8 mouse cellular contexts compared by ENCODE assay signal in genomic region chr11:6527256-6528185, GRCm38 (mm10). TPM values are rescaled to one million over a fixed set of nuclear protein-coding genes. Genes with fewer than 3 reads are reported as not detected.
DNase-seq lines count a peak whose midpoint lies in the region; ATAC-seq and TF ChIP-seq lines count a peak whose summit lies in the region.

No protein-coding gene starts in this region.

- H3K27ac ChIP-seq in kidney, postnatal 0 days, result peak overlapping the region; percentile 87
- peak overlapping the region; percentile 70; the same call in 1 of the 2 replicates for H3K27ac ChIP-seq in hindbrain, embryonic 11.5 days (ENCODE audit: low read depth, low read length)
- H3K27ac ChIP-seq in midbrain, embryonic 13.5 days, result peak overlapping the region; percentile 76; the same call in 1 of the 2 replicates

- no peak for TF ChIP-seq CTCF in kidney, postnatal 0 days (IDR thresholded peaks at IDR 0.05; ENCODE audit: low read depth)

- H3K36me3 ChIP-seq in kidney, postnatal 0 days (ENCODE audit: insufficient read depth, low read length), result peaks cover 24% of the 10 kb centered on the region
- H3K36me3 ChIP-seq in hindbrain, embryonic 11.5 days (ENCODE audit: control insufficient read depth, insufficient read depth, low read length), result no peaks in the 10 kb centered on the region
- H3K36me3 ChIP-seq in midbrain, embryonic 13.5 days, result peaks cover 28% of the 10 kb centered on the region

- peak overlapping the region; percentile 70 for H3K4me2 ChIP-seq in kidney, postnatal 0 days (ENCODE audit: low read length)
- H3K4me2 ChIP-seq in hindbrain, embryonic 11.5 days (replicated peaks; ENCODE audit: low read depth, low read length), result peak overlapping the region; percentile 90
- H3K4me2 ChIP-seq in midbrain, embryonic 13.5 days (replicated peaks), result peak overlapping the region; percentile 89

- peak overlapping the region; percentile 46 for H3K4me3 ChIP-seq in kidney, postnatal 0 days (replicated peaks; ENCODE audit: low read depth, low read length)
- peak overlapping the region; percentile 64 for H3K4me3 ChIP-seq in hindbrain, embryonic 11.5 days (ENCODE audit: low read depth, low read length)
- peak overlapping the region; percentile 63 for H3K4me3 ChIP-seq in midbrain, embryonic 13.5 days (replicated peaks)

- no peaks in the 10 kb centered on the region for H3K27me3 ChIP-seq in kidney, postnatal 0 days (ENCODE audit: insufficient read depth, low read length)
- H3K27me3 ChIP-seq in hindbrain, embryonic 11.5 days (ENCODE audit: control insufficient read depth, insufficient read depth, low read length), result no peaks in the 10 kb centered on the region
- H3K27me3 ChIP-seq in midbrain, embryonic 13.5 days, result no peaks in the 10 kb centered on the region

- peak overlapping the region; percentile 70 for H3K9ac ChIP-seq in kidney, postnatal 0 days (ENCODE audit: low read depth, low read length)
- peak overlapping the region; percentile 67 for H3K9ac ChIP-seq in hindbrain, embryonic 11.5 days (ENCODE audit: low read depth, low read length)
- H3K9ac ChIP-seq in midbrain, embryonic 13.5 days (replicated peaks), result peak overlapping the region; percentile 84

- H3K9me3 ChIP-seq in kidney, postnatal 0 days (replicated peaks; ENCODE audit: low read length), result no peaks in the 10 kb centered on the region
- H3K9me3 ChIP-seq in hindbrain, embryonic 11.5 days (ENCODE audit: control insufficient read depth, low read length), result no peaks in the 10 kb centered on the region
- no peaks in the 10 kb centered on the region for H3K9me3 ChIP-seq in midbrain, embryonic 13.5 days

- 6% methylated on average over 10 of the region's 10 CpGs for WGBS in kidney, postnatal 0 days
- WGBS in hindbrain, embryonic 11.5 days, result 24% methylated on average over 10 of the region's 10 CpGs
- WGBS in midbrain, embryonic 13.5 days, result 19% methylated on average over 10 of the region's 10 CpGs

- no peak for ATAC-seq in kidney, postnatal 0 days (replicated peaks; ENCODE audit: low FRiP score, low read depth)
- peak; percentile 28 for ATAC-seq in hindbrain, embryonic 11.5 days (ENCODE audit: low FRiP score)
- ATAC-seq in midbrain, embryonic 13.5 days, result peak; percentile 34

- H3K4me1 ChIP-seq in kidney, postnatal 0 days (replicated peaks; ENCODE audit: insufficient read depth, low read length), result peaks cover 6% of the 10 kb centered on the region; the same call in 1 of the 2 replicates
- peaks cover 3% of the 10 kb centered on the region; the same call in 1 of the 2 replicates for H3K4me1 ChIP-seq in hindbrain, embryonic 11.5 days (replicated peaks; ENCODE audit: control insufficient read depth, insufficient read depth, low read length)
- H3K4me1 ChIP-seq in midbrain, embryonic 13.5 days (replicated peaks), result peaks cover 18% of the 10 kb centered on the region

- DNase-seq in kidney, postnatal 0 days (ENCODE audit: low spot score), result no peak
- no peak for DNase-seq in kidney, postnatal 25 days
- DNase-seq in adipocyte (ENCODE audit: low spot score), result peak; percentile 26
- peak; percentile 13 for DNase-seq in hindbrain, embryonic 11.5 days (ENCODE audit: low spot score)
- DNase-seq in spleen, postnatal 14 days (ENCODE audit: low spot score in 2 of 2), result no peak
- DNase-seq in urinary bladder, adult 2 months (ENCODE audit: low spot score), result no peak
- DNase-seq in cerebellum, adult 11 months, result no peak

RNA-seq across cellular contexts. Expression of gene Myo1g, which starts 6.8 kb away (rescaled TPM):
- 0.42 and 0.83 TPM in 2 replicates for polyA plus RNA-seq in kidney, postnatal 0 days (2015; fragmentation: Nextera tagmentation; extraction: Ambion mirVana)
- 0.43 and 0.53 TPM in 2 replicates for polyA plus RNA-seq in hindbrain, embryonic 11.5 days (2014; fragmentation: Nextera tagmentation; extraction: Ambion mirVana)
- 0.27 and 0.32 TPM in 2 replicates for polyA plus RNA-seq in midbrain, embryonic 13.5 days (2015; fragmentation: Nextera tagmentation; extraction: Ambion mirVana)
- polyA plus RNA-seq in urinary bladder, adult 2 months (2012; rRNA removed), result 10.1 and 12.6 TPM in 2 replicates

RNA-seq across cellular contexts. Expression of gene Ccm2, which starts 19.2 kb away (rescaled TPM):
- polyA plus RNA-seq in kidney, postnatal 0 days (2015; fragmentation: Nextera tagmentation; extraction: Ambion mirVana), result 63.8 and 66.5 TPM in 2 replicates
- 88.2 and 88.4 TPM in 2 replicates for polyA plus RNA-seq in hindbrain, embryonic 11.5 days (2014; fragmentation: Nextera tagmentation; extraction: Ambion mirVana)
- polyA plus RNA-seq in midbrain, embryonic 13.5 days (2015; fragmentation: Nextera tagmentation; extraction: Ambion mirVana), result 82.4 and 87.8 TPM in 2 replicates
- 66.1 and 77.6 TPM in 2 replicates for polyA plus RNA-seq in urinary bladder, adult 2 months (2012; rRNA removed)

RNA-seq across cellular contexts. Expression of gene Purb, which starts 51.8 kb away (rescaled TPM):
- 24.5 and 26.4 TPM in 2 replicates for polyA plus RNA-seq in kidney, postnatal 0 days (2015; fragmentation: Nextera tagmentation; extraction: Ambion mirVana)
- polyA plus RNA-seq in hindbrain, embryonic 11.5 days (2014; fragmentation: Nextera tagmentation; extraction: Ambion mirVana), result 12.7 and 17.9 TPM in 2 replicates
- 12.7 and 13.9 TPM in 2 replicates for polyA plus RNA-seq in midbrain, embryonic 13.5 days (2015; fragmentation: Nextera tagmentation; extraction: Ambion mirVana)
- 22.3 and 29.5 TPM in 2 replicates for polyA plus RNA-seq in urinary bladder, adult 2 months (2012; rRNA removed)

Comparison
In these comparisons a context has a peak if more than half of its experiments do, and no peak if none do; other contexts are left out.
1. DNase-seq: peak in adipocyte (single experiment) and hindbrain, embryonic 11.5 days (single experiment); none in kidney, postnatal 0 days (single experiment), kidney, postnatal 25 days (0 of 2), spleen, postnatal 14 days (0 of 2), urinary bladder, adult 2 months (single experiment) and cerebellum, adult 11 months (single experiment).
2. Peak in every context shown above with its lines, with median percentiles within 50 percentile points of each other: H3K27ac ChIP-seq, H3K4me2 ChIP-seq, H3K4me3 ChIP-seq and H3K9ac ChIP-seq.